Mouse (Mus musculus): Measurements from ENCODE around the gene Stard10. TPM values are rescaled to one million over a fixed set of nuclear protein-coding genes. Genes with fewer than 3 reads are reported as not detected.

The Stard10 gene
- polyA plus RNA-seq, 1 experiment from 2014 or later = 361 TPM

DNA sequence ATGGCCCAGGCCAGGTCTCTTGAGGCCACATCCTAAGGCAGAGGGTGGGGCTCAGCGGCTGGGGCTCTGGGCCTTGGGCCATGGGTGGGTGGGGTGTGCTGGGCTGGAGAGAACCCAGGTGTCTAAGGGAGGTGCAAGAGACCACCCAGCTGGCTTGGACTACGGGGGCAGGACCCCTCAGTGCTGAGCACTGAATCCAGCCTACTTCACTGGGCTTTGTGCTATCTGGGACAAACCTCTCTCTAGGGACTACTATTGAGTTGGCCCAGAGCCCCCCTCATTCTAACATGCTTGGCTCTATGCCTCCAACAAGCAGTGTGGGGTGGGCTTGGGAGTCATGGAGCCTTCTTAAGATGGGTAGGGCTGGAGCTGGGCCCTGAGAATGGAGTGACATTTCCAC lies 78.6 kb downstream of the Stard10 start:
- TF ChIP-seq EP300 (IDR thresholded peaks at IDR 0.05; ENCODE audit: low read depth) = no peak
- TF ChIP-seq CTCF (IDR thresholded peaks at IDR 0.05; ENCODE audit: low read depth) = no peak
- no peak overlapping the region for H3K4me2 ChIP-seq (ENCODE audit: low read depth, low read length)
- H3K4me1 ChIP-seq (ENCODE audit: insufficient read depth) = no peaks in the 10 kb centered on the region
- no peaks in the 10 kb centered on the region for H3K27me3 ChIP-seq (ENCODE audit: insufficient read depth, low read length)
- no peak overlapping the region for H3K27ac ChIP-seq (ENCODE audit: low read depth)
- H3K4me3 ChIP-seq (ENCODE audit: low read depth, low read length) = no peak overlapping the region
- WGBS (ENCODE audit: insufficient replicate concordance) = 80% methylated on average over 2 of the region's 2 CpGs
- DNase-seq (no peak), ATAC-seq (no peak)
- H3K36me3 ChIP-seq (replicated peaks; ENCODE audit: insufficient read depth, low read length) = peaks cover 76% of the 10 kb centered on the region
- no peaks in the 10 kb centered on the region for H3K9me3 ChIP-seq (ENCODE audit: low read length)
- no peak overlapping the region for H3K9ac ChIP-seq (replicated peaks)

Other genes starting within 250 kb of the Stard10 start
- gene Fchsd2, start 224.2 kb upstream of the Stard10 start, polyA plus RNA-seq (2015; fragmentation: Nextera tagmentation; extraction: Ambion mirVana) = 7.4 and 7.8 TPM in 2 replicates
- gene Atg16l2, start 14.8 kb upstream of the Stard10 start, polyA plus RNA-seq (2015; fragmentation: Nextera tagmentation; extraction: Ambion mirVana) = 4.9 and 5.3 TPM in 2 replicates
- 16.0 and 18.1 TPM in 2 replicates for gene Arap1, start 31.0 kb downstream of the Stard10 start, polyA plus RNA-seq (2015; fragmentation: Nextera tagmentation; extraction: Ambion mirVana)
- gene Gm45837, start 93.8 kb downstream of the Stard10 start, polyA plus RNA-seq (2015; fragmentation: Nextera tagmentation; extraction: Ambion mirVana) = not detected in 2 replicates
- gene Pde2a, start 104.6 kb downstream of the Stard10 start, polyA plus RNA-seq (2015; fragmentation: Nextera tagmentation; extraction: Ambion mirVana) = 14.8 and 15.8 TPM in 2 replicates

All from liver, postnatal 0 days (tissue).